Mouse (Mus musculus) forebrain, embryonic 14.5 days (tissue): ENCODE measurements at regions not wholly inside any gene's neighbourhood (a gene's known extent, or its start where the extent isn't known, plus 50 kb on each side); places are given as distances from the start of the nearest gene placed in this dataset.

Source experiments
- ATAC-seq: fragments of 200-750 bp; cut with Nextera tagmentation; 2 replicates; pipeline ENCODE4 v1.8.0; 2017; ENCODE audit warnings: mild to moderate bottlenecking, moderate library complexity
- DNase-seq: peaks from one replicate; pipeline ENCODE4 v3.0.0-alpha.2; 2015; ENCODE audit warnings: low spot score
- H3K27ac ChIP-seq: fragments of 300-500 bp; sonication (generic); 2 replicates; pipeline ENCODE4 v1.5.1; 2014; ENCODE audit warnings: low read depth, mild to moderate bottlenecking, control low read depth, low read length, moderate library complexity
- H3K27me3 ChIP-seq: fragments of 300-500 bp; sonication (generic); replicated peaks from 2 replicates; pipeline ENCODE4 v1.6.1; 2014; ENCODE audit warnings: low read length, control low read depth, mixed read lengths; ENCODE audit not compliant: control insufficient read depth, insufficient read depth
- H3K36me3 ChIP-seq: fragments of 300-500 bp; sonication (generic); 2 replicates; pipeline ENCODE4 v1.6.1; 2014; ENCODE audit warnings: low read length, control low read depth; ENCODE audit not compliant: control insufficient read depth, insufficient read depth
- H3K4me1 ChIP-seq: fragments of 300-500 bp; sonication (generic); 2 replicates; pipeline ENCODE4 v1.6.1; 2014; ENCODE audit warnings: antibody characterized with exemption, low read length, control low read depth; ENCODE audit not compliant: control insufficient read depth, insufficient read depth
- H3K4me2 ChIP-seq: fragments of 300-500 bp; sonication (generic); 2 replicates; pipeline ENCODE4 v1.6.1; 2014; ENCODE audit warnings: mild to moderate bottlenecking, control low read depth, low read length
- H3K4me3 ChIP-seq: fragments of 300-500 bp; sonication (generic); 2 replicates; pipeline ENCODE4 v1.5.1; 2014; ENCODE audit warnings: low read depth, low read length, control low read depth
- H3K9ac ChIP-seq: fragments of 300-500 bp; sonication (generic); 2 replicates; pipeline ENCODE4 v1.6.1; 2014; ENCODE audit warnings: mild to moderate bottlenecking, low read length, control low read depth, moderate library complexity
- H3K9me3 ChIP-seq: fragments of 300-500 bp; sonication (generic); replicated peaks from 2 replicates; pipeline ENCODE4 v1.6.1; 2016; ENCODE audit warnings: low read length, control low read depth, mixed read lengths; ENCODE audit not compliant: control insufficient read depth
- WGBS: fragments of 180-500 bp; shearing (Covaris S2); extraction: QIAGEN DNeasy Blood & Tissue Kit; methylation state at CpG from one replicate; pipeline ENCODE4 v1.1.7; 2014; 5-methylcytosine and 5-hydroxymethylcytosine counted together

DNA sequence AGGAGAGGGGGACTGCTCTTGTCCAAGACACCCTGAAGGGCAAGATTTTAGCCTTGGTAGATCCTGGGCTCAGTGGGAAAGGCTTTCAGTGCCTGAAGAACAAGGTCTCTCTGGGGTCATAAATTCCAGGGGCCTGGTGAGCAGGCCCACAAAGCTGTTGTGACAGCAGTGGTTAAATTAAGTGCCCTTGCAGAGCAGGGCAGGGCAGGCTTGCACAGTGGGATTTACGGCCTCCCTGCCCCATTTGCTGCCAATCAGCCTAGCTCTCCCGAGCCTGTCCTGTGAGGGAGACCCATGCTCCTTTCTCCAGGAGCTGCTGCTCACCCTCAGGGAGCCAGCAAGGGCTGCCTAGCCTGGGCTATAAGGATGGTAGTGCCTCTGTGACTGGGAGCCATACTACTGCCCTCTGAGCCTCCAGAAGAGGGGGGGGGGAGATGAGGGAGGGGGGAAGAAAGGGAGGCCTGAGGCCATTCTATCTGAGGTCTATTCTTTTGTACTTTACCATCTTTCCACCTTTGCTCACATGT is 141.3 kb downstream of the Hmg20a start:
- Histone ChIP-seq H3K27me3 (no peaks in the 10 kb centered on the region; the same call in 1 of the 2 replicates), H3K36me3 (no peaks in the 10 kb centered on the region), H3K4me1 (peaks cover 9% of the 10 kb centered on the region), H3K4me3 (no peak overlapping the region), H3K9me3 (no peaks in the 10 kb centered on the region), H3K9ac (no peak overlapping the region), H3K27ac (no peak overlapping the region), H3K4me2 (no peak overlapping the region)
- WGBS: 10% methylated on average over 2 of the region's 2 CpGs
- no peak for DNase-seq
- ATAC-seq: no peak

DNA sequence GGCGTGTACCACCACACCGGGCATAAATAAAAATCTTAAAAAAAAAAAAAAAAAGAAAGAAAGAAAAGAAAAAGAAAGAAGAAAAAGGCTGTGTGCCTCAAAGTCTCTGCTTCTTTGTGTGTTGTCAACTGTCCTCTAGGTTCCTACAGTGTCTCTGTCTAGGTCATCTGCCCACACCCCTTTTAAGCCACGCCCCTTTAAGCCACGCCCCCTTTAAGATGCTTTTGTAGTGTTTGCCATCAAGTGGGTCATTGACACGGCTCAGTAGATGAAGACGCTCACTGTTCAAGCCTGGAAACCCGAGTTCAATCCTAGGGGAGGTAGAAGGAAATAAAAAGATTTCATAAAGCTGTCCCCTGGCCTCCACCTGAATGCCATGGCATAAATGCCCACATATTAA is 144.0 kb downstream of the Hmg20a start:
- Histone ChIP-seq H3K9ac (no peak overlapping the region), H3K4me1 (peaks cover 7% of the 10 kb centered on the region)
- no peak for ATAC-seq

DNA sequence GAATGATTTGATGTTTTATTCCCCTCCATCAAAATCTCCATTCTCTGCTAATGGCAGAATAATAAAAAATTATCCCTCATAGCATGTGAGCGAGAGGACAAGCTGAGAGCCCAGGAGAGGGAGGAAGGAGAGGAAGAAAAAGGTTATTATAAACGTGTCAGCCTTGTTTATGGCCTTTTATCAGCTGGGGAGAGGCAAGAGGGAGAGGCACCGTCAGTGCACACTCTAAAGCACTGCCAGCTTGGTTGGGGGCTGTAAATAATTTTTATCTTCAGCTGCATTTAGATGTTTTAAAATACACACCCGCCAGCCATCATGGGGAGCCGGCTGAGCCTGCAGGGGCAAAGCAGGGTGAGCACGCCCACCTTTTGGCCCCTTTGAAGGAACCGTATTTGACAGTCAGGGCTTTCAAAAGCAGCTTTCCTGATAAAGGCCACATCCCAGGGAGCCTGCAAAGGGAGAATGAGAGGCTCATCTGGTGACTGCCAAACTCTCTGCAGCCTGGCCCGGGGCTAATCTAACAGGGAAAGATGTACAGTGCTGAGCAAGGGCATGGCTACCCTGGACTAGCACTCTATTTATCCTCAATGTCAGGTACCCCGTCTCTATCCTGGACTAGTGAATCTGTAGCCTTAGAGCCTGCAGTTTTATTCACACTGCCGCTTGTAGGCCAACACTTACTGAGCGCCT is 145.8 kb downstream of the Hmg20a start:
- Histone ChIP-seq H3K9ac (no peak overlapping the region), H3K36me3 (no peaks in the 10 kb centered on the region), H3K4me2 (no peak overlapping the region), H3K4me3 (no peak overlapping the region), H3K27me3 (no peaks in the 10 kb centered on the region; the same call in 1 of the 2 replicates), H3K4me1 (peaks cover 7% of the 10 kb centered on the region), H3K27ac (no peak overlapping the region; the same call in 1 of the 2 replicates), H3K9me3 (no peaks in the 10 kb centered on the region)
- 8% methylated on average over 11 of the region's 11 CpGs for WGBS
- DNase-seq (peak; percentile 47), ATAC-seq (no peak)

More for the DNA sequence above, 144.0 kb downstream of the Hmg20a start:
- Histone ChIP-seq H3K27me3 (no peaks in the 10 kb centered on the region; the same call in 1 of the 2 replicates), H3K4me3 (no peak overlapping the region), H3K9me3 (no peaks in the 10 kb centered on the region), H3K36me3 (no peaks in the 10 kb centered on the region), H3K27ac (no peak overlapping the region), H3K4me2 (no peak overlapping the region)
- no peak for DNase-seq
- 57% methylated on average over 7 of the region's 7 CpGs for WGBS
